In genomic region chr1:134419751-134420458, GRCm38 (mm10) we compare ENCODE assay signal across 9 mouse cellular contexts. TPM values are rescaled to one million over a fixed set of nuclear protein-coding genes. Genes with fewer than 3 reads are reported as not detected.
DNase-seq lines count a peak whose midpoint lies in the region; ATAC-seq and TF ChIP-seq lines count a peak whose summit lies in the region.
"Had no signal": no experiment of that assay in that cellular context is flagged by ENCODE, and none has a peak within 500 bp of the region (broad histone marks: within the 10 kb centered on the region; RNA-seq: fewer than 3 reads in every experiment).

No protein-coding gene starts in this region.

- H3K9ac ChIP-seq in forebrain, embryonic 13.5 days = no peak overlapping the region
- peak overlapping the region; percentile 44 for H3K9ac ChIP-seq in heart, embryonic 13.5 days
- no peak overlapping the region for H3K9ac ChIP-seq in lung, embryonic 15.5 days

- H3K4me2 ChIP-seq in forebrain, embryonic 13.5 days = no peak overlapping the region
- peak overlapping the region; percentile 85 for H3K4me2 ChIP-seq in heart, embryonic 13.5 days
- H3K4me2 ChIP-seq in lung, embryonic 15.5 days = no peak overlapping the region; the same call in 1 of the 2 replicates

- 0 out of 2 replicates have a peak overlapping the region, but pooled peaks have one; percentile 2 for H3K27ac ChIP-seq in forebrain, embryonic 13.5 days
- no peak overlapping the region for H3K27ac ChIP-seq in forebrain, embryonic 10.5 days
- H3K27ac ChIP-seq in heart, embryonic 13.5 days (replicated peaks) = peak overlapping the region; percentile 76
- 0 out of 2 replicates have a peak overlapping the region, but pooled peaks have one; percentile 23 for H3K27ac ChIP-seq in lung, embryonic 15.5 days

- no peak for ATAC-seq in forebrain, embryonic 13.5 days
- ATAC-seq in heart, embryonic 13.5 days (ENCODE audit: extremely low read depth, insufficient number of reproducible peaks, low FRiP score, low TSS enrichment) = no peak
- ATAC-seq in lung, embryonic 15.5 days (ENCODE audit: borderline replicate concordance, extremely low read depth, low FRiP score, low TSS enrichment) = no peak
- no peak for ATAC-seq in megakaryocyte-erythroid progenitor cell, adult 5-6 weeks (replicated peaks; ENCODE audit: low FRiP score, low TSS enrichment, poor library complexity, severe bottlenecking)
- no peak for ATAC-seq in CD4-positive, CD25-positive, alpha-beta regulatory T cell, adult 4 months

- DNase-seq in forebrain, embryonic 10.5 days (ENCODE audit: extremely low spot score, low spot score) = no peak
- no peak for DNase-seq in retina, embryonic 14.5 days (ENCODE audit: low spot score)

- no peak overlapping the region for H3K4me3 ChIP-seq in forebrain, embryonic 13.5 days
- no peak overlapping the region for H3K4me3 ChIP-seq in forebrain, embryonic 10.5 days
- H3K4me3 ChIP-seq in E14TG2a.4 (replicated peaks; ENCODE audit: low read length) = peak overlapping the region; percentile 35; the same call in 1 of the 2 replicates
- H3K4me3 ChIP-seq in heart, embryonic 13.5 days = peak overlapping the region; percentile 17
- no peak overlapping the region for H3K4me3 ChIP-seq in lung, embryonic 15.5 days

- WGBS in forebrain, embryonic 13.5 days = 44% methylated on average over 5 of the region's 5 CpGs
- 80% methylated on average over 5 of the region's 5 CpGs for WGBS in forebrain, embryonic 10.5 days
- 43% methylated on average over 5 of the region's 5 CpGs for WGBS in heart, embryonic 13.5 days
- WGBS in lung, embryonic 15.5 days = 22% methylated on average over 5 of the region's 5 CpGs

- H3K36me3 ChIP-seq in forebrain, embryonic 13.5 days (ENCODE audit: poor library complexity, severe bottlenecking) = peaks cover 23% of the 10 kb centered on the region
- peaks cover 27% of the 10 kb centered on the region for H3K36me3 ChIP-seq in forebrain, embryonic 10.5 days (replicated peaks)
- H3K36me3 ChIP-seq in E14TG2a.4 (ENCODE audit: insufficient read depth, low read length) = peaks cover 54% of the 10 kb centered on the region
- H3K36me3 ChIP-seq in heart, embryonic 13.5 days = peaks cover 25% of the 10 kb centered on the region
- H3K36me3 ChIP-seq in lung, embryonic 15.5 days = peaks cover 22% of the 10 kb centered on the region

- H3K9me3 ChIP-seq in forebrain, embryonic 13.5 days (replicated peaks) = no peaks in the 10 kb centered on the region
- no peaks in the 10 kb centered on the region for H3K9me3 ChIP-seq in forebrain, embryonic 10.5 days
- H3K9me3 ChIP-seq in E14TG2a.4 (ENCODE audit: low read length) = no peaks in the 10 kb centered on the region
- no peaks in the 10 kb centered on the region for H3K9me3 ChIP-seq in heart, embryonic 13.5 days
- H3K9me3 ChIP-seq in lung, embryonic 15.5 days = no peaks in the 10 kb centered on the region

- H3K4me1 ChIP-seq in forebrain, embryonic 13.5 days = peaks cover 38% of the 10 kb centered on the region
- peaks cover 43% of the 10 kb centered on the region for H3K4me1 ChIP-seq in forebrain, embryonic 10.5 days
- H3K4me1 ChIP-seq in E14TG2a.4 (replicated peaks; ENCODE audit: low read depth, low read length) = peaks cover 88% of the 10 kb centered on the region
- H3K4me1 ChIP-seq in heart, embryonic 13.5 days = peaks cover 74% of the 10 kb centered on the region
- H3K4me1 ChIP-seq in lung, embryonic 15.5 days = peaks cover 55% of the 10 kb centered on the region

- H3K27me3 ChIP-seq in forebrain, embryonic 13.5 days = no peaks in the 10 kb centered on the region
- H3K27me3 ChIP-seq in forebrain, embryonic 10.5 days (ENCODE audit: poor library complexity, severe bottlenecking) = no peaks in the 10 kb centered on the region
- no peaks in the 10 kb centered on the region for H3K27me3 ChIP-seq in E14TG2a.4 (ENCODE audit: insufficient read depth, low read length)
- no peaks in the 10 kb centered on the region for H3K27me3 ChIP-seq in heart, embryonic 13.5 days (replicated peaks)
- no peaks in the 10 kb centered on the region for H3K27me3 ChIP-seq in lung, embryonic 15.5 days

- no peak for TF ChIP-seq CTCF in E14TG2a.4 (conservative IDR thresholded peaks at IDR 0.05; ENCODE audit: low read length)

RNA-seq across cellular contexts. Expression of gene Adipor1, which starts 4.7 kb away (rescaled TPM):
- polyA plus RNA-seq in forebrain, embryonic 13.5 days (2015; fragmentation: Nextera tagmentation; extraction: Ambion mirVana) = 57.8 TPM in 2 replicates
- 70.5 and 71.1 TPM in 2 replicates for polyA plus RNA-seq in forebrain, embryonic 10.5 days (2016; fragmentation: Nextera tagmentation; extraction: Ambion mirVana)
- polyA plus RNA-seq in heart, embryonic 13.5 days (2015; fragmentation: Nextera tagmentation; extraction: Ambion mirVana) = 133 and 134 TPM in 2 replicates
- 89.4 and 90.3 TPM in 2 replicates for polyA plus RNA-seq in lung, embryonic 15.5 days (2015; fragmentation: Nextera tagmentation; extraction: Ambion mirVana)
- 42.2 and 56.1 TPM in 2 replicates for total RNA-seq in megakaryocyte-erythroid progenitor cell, adult 5-6 weeks (2014; fragmentation: Nextera tagmentation)
- 33.3 and 37.5 TPM in 2 replicates for total RNA-seq in megakaryocyte-erythroid progenitor cell, adult 5-6 weeks (2017)
- 10 to 100 TPM; 26.7 to 30.7 TPM for polyA plus RNA-seq in CD4-positive, CD25-positive, alpha-beta regulatory T cell, adult 4 months (2017; shearing (Covaris generic))

RNA-seq across cellular contexts. Expression of gene Cyb5r1, which starts 14.5 kb away (rescaled TPM):
- polyA plus RNA-seq in forebrain, embryonic 13.5 days (2015; fragmentation: Nextera tagmentation; extraction: Ambion mirVana) = 20.3 and 20.5 TPM in 2 replicates
- 30.0 and 31.6 TPM in 2 replicates for polyA plus RNA-seq in forebrain, embryonic 10.5 days (2016; fragmentation: Nextera tagmentation; extraction: Ambion mirVana)
- 37.8 and 44.7 TPM in 2 replicates for polyA plus RNA-seq in heart, embryonic 13.5 days (2015; fragmentation: Nextera tagmentation; extraction: Ambion mirVana)
- 39.7 and 42.9 TPM in 2 replicates for polyA plus RNA-seq in lung, embryonic 15.5 days (2015; fragmentation: Nextera tagmentation; extraction: Ambion mirVana)
- 33.0 and 38.9 TPM in 2 replicates for total RNA-seq in megakaryocyte-erythroid progenitor cell, adult 5-6 weeks (2014; fragmentation: Nextera tagmentation)
- total RNA-seq in megakaryocyte-erythroid progenitor cell, adult 5-6 weeks (2017) = 16.3 and 24.8 TPM in 2 replicates
- 10 to 100 TPM; 20.9 to 26.2 TPM for polyA plus RNA-seq in CD4-positive, CD25-positive, alpha-beta regulatory T cell, adult 4 months (2017; shearing (Covaris generic))

RNA-seq across cellular contexts. Expression of gene 4933406M09Rik, which starts 34.2 kb away (rescaled TPM):
- polyA plus RNA-seq in forebrain, embryonic 13.5 days (2015; fragmentation: Nextera tagmentation; extraction: Ambion mirVana) = not detected in 2 replicates
- not detected in 2 replicates for polyA plus RNA-seq in forebrain, embryonic 10.5 days (2016; fragmentation: Nextera tagmentation; extraction: Ambion mirVana)
- not detected in 2 replicates for polyA plus RNA-seq in heart, embryonic 13.5 days (2015; fragmentation: Nextera tagmentation; extraction: Ambion mirVana)
- not detected in 2 replicates for polyA plus RNA-seq in lung, embryonic 15.5 days (2015; fragmentation: Nextera tagmentation; extraction: Ambion mirVana)
- not detected in 2 replicates for total RNA-seq in megakaryocyte-erythroid progenitor cell, adult 5-6 weeks (2014; fragmentation: Nextera tagmentation)
- not detected in 2 replicates for total RNA-seq in megakaryocyte-erythroid progenitor cell, adult 5-6 weeks (2017)
- not detected for polyA plus RNA-seq in CD4-positive, CD25-positive, alpha-beta regulatory T cell, adult 4 months (2017; shearing (Covaris generic))
- polyA plus RNA-seq: C2C12 had no signal

RNA-seq across cellular contexts. Expression of gene Klhl12, which starts 35.4 kb away (rescaled TPM):
- polyA plus RNA-seq in forebrain, embryonic 13.5 days (2015; fragmentation: Nextera tagmentation; extraction: Ambion mirVana) = 34.5 and 37.0 TPM in 2 replicates
- polyA plus RNA-seq in forebrain, embryonic 10.5 days (2016; fragmentation: Nextera tagmentation; extraction: Ambion mirVana) = 39.0 and 39.5 TPM in 2 replicates
- 15.9 and 19.9 TPM in 2 replicates for polyA plus RNA-seq in heart, embryonic 13.5 days (2015; fragmentation: Nextera tagmentation; extraction: Ambion mirVana)
- polyA plus RNA-seq in lung, embryonic 15.5 days (2015; fragmentation: Nextera tagmentation; extraction: Ambion mirVana) = 27.3 and 29.3 TPM in 2 replicates
- 62.2 and 79.3 TPM in 2 replicates for total RNA-seq in megakaryocyte-erythroid progenitor cell, adult 5-6 weeks (2014; fragmentation: Nextera tagmentation)
- total RNA-seq in megakaryocyte-erythroid progenitor cell, adult 5-6 weeks (2017) = 49.9 and 60.7 TPM in 2 replicates
- 10 to 100 TPM; 13.7 to 15.8 TPM for polyA plus RNA-seq in CD4-positive, CD25-positive, alpha-beta regulatory T cell, adult 4 months (2017; shearing (Covaris generic))

RNA-seq across cellular contexts. Expression of gene Tmem183a, which starts 58.1 kb away (rescaled TPM):
- polyA plus RNA-seq in forebrain, embryonic 13.5 days (2015; fragmentation: Nextera tagmentation; extraction: Ambion mirVana) = 126 and 131 TPM in 2 replicates
- polyA plus RNA-seq in forebrain, embryonic 10.5 days (2016; fragmentation: Nextera tagmentation; extraction: Ambion mirVana) = 134 and 136 TPM in 2 replicates
- 54.0 and 63.0 TPM in 2 replicates for polyA plus RNA-seq in heart, embryonic 13.5 days (2015; fragmentation: Nextera tagmentation; extraction: Ambion mirVana)
- polyA plus RNA-seq in lung, embryonic 15.5 days (2015; fragmentation: Nextera tagmentation; extraction: Ambion mirVana) = 91.2 and 93.4 TPM in 2 replicates
- total RNA-seq in megakaryocyte-erythroid progenitor cell, adult 5-6 weeks (2014; fragmentation: Nextera tagmentation) = 48.8 and 72.3 TPM in 2 replicates
- 51.4 and 57.0 TPM in 2 replicates for total RNA-seq in megakaryocyte-erythroid progenitor cell, adult 5-6 weeks (2017)
- polyA plus RNA-seq in CD4-positive, CD25-positive, alpha-beta regulatory T cell, adult 4 months (2017; shearing (Covaris generic)) = 10 to 100 TPM; 20.3 to 23.8 TPM

Comparison
In these comparisons a context has a peak if more than half of its experiments do, and no peak if none do; other contexts are left out.
1. H3K4me3 ChIP-seq: peak in E14TG2a.4 (single experiment) and heart, embryonic 13.5 days (single experiment); none in forebrain, embryonic 13.5 days (single experiment), forebrain, embryonic 10.5 days (single experiment) and lung, embryonic 15.5 days (single experiment).